Mouse (Mus musculus) MEL (cell line): ENCODE measurements around the gene Slc3a1. TPM values are rescaled to one million over a fixed set of nuclear protein-coding genes. Genes with fewer than 3 reads are reported as not detected.

Source experiments
- DNase-seq: peaks from one replicate; pipeline ENCODE4 v3.0.0; 2011; ENCODE audit warnings: low read depth, low spot score
- H3K27ac ChIP-seq: 2 replicates; pipeline ENCODE4 v1.5.1; 2012; ENCODE audit warnings: low read depth, mild to moderate bottlenecking, control low read depth, low read length, moderate library complexity; ENCODE audit not compliant: control insufficient read depth
- H3K27me3 ChIP-seq, 2 experiments: fragments of 150-350 bp in 1 of 2; sonication (generic) in 1 of 2; 2 replicates each; pipeline ENCODE4 v1.6.1; 2012; ENCODE audit warnings: low read length in 2 of 2, mild to moderate bottlenecking in 2 of 2, improper control_type of control experiment in 1 of 2, moderate library complexity in 1 of 2; ENCODE audit not compliant: insufficient read depth in 2 of 2, control insufficient read depth in 1 of 2
- H3K36me3 ChIP-seq, 2 experiments: 2 replicates each; pipeline ENCODE4 v1.6.1; 2012 to 2014; ENCODE audit warnings: low read length in 2 of 2, improper control_type of control experiment in 1 of 2, inconsistent platforms in 1 of 2, mild to moderate bottlenecking in 1 of 2; ENCODE audit not compliant: insufficient read depth in 2 of 2, control insufficient read depth in 1 of 2
- H3K4me1 ChIP-seq, 2 experiments: fragments of 150-350 bp in 1 of 2; sonication (generic) in 1 of 2; 2 replicates each; pipeline ENCODE4 v1.6.1; 2012; ENCODE audit warnings: low read length in 2 of 2, improper control_type of control experiment in 1 of 2, mild to moderate bottlenecking in 1 of 2; ENCODE audit not compliant: insufficient read depth in 2 of 2, control insufficient read depth in 1 of 2
- H3K4me3 ChIP-seq, 2 experiments: fragments of 150-350 bp in 1 of 2; sonication (generic) in 1 of 2; 2 replicates each; pipeline ENCODE4 v1.5.1; 2012; ENCODE audit warnings: low read depth in 2 of 2, low read length in 2 of 2, mild to moderate bottlenecking in 2 of 2, moderate library complexity in 2 of 2, control low read depth in 1 of 2, improper control_type of control experiment in 1 of 2; ENCODE audit not compliant: control insufficient read depth in 1 of 2, insufficient read depth in 1 of 2
- H3K79me2 ChIP-seq: 2 replicates; pipeline ENCODE4 v1.6.1; 2012; ENCODE audit warnings: mild to moderate bottlenecking, low read length, moderate library complexity; ENCODE audit not compliant: control insufficient read depth, poor library complexity, insufficient read depth
- H3K9ac ChIP-seq: 2 replicates; pipeline ENCODE4 v1.6.1; 2012; ENCODE audit warnings: low read depth, mild to moderate bottlenecking, control low read depth, low read length, moderate library complexity; ENCODE audit not compliant: control insufficient read depth, poor library complexity, severe bottlenecking
- H3K9me3 ChIP-seq: fragments of 150-350 bp; sonication (generic); replicated peaks from 2 replicates; pipeline ENCODE4 v1.6.1; 2012; ENCODE audit warnings: mild to moderate bottlenecking, low read length, improper control_type of control experiment, moderate library complexity; ENCODE audit not compliant: insufficient read depth
- CHD2 ChIP-seq: IDR thresholded peaks from 2 replicates; pipeline ENCODE4 v1.6.1; 2011; ENCODE audit warnings: low read length, improper control_type of control experiment
- ETS1 ChIP-seq: IDR thresholded peaks from 2 replicates; pipeline ENCODE4 v1.6.1; 2012; ENCODE audit warnings: low read depth, mild to moderate bottlenecking, inconsistent platforms, low read length, improper control_type of control experiment, moderate library complexity
- GABPA ChIP-seq: IDR thresholded peaks from 2 replicates; pipeline ENCODE4 v1.6.1; 2012; ENCODE audit warnings: low read depth, mild to moderate bottlenecking, inconsistent platforms, low read length, improper control_type of control experiment, moderate library complexity
- GATA1 ChIP-seq: IDR thresholded peaks from 2 replicates; pipeline ENCODE4 v1.6.1; 2011; ENCODE audit warnings: low read depth, low read length, improper control_type of control experiment
- HCFC1 ChIP-seq: IDR thresholded peaks from 2 replicates; pipeline ENCODE4 v1.6.1; 2012; ENCODE audit warnings: low read depth, mild to moderate bottlenecking, inconsistent platforms, low read length, improper control_type of control experiment, moderate library complexity
- JUND ChIP-seq: IDR thresholded peaks from 2 replicates; pipeline ENCODE4 v1.6.1; 2011; ENCODE audit warnings: low read depth, mild to moderate bottlenecking, improper control_type of control experiment, low read length
- KAT2A ChIP-seq: conservative IDR thresholded peaks from 2 replicates; pipeline ENCODE4 v1.6.1; 2012; ENCODE audit warnings: low read depth, low read length, improper control_type of control experiment, inconsistent platforms
- MAZ ChIP-seq: IDR thresholded peaks from 2 replicates; pipeline ENCODE4 v1.6.1; 2012; ENCODE audit warnings: low read depth, mild to moderate bottlenecking, inconsistent platforms, low read length, improper control_type of control experiment
- MYB ChIP-seq: IDR thresholded peaks from 2 replicates; pipeline ENCODE4 v1.6.1; 2011; ENCODE audit warnings: mild to moderate bottlenecking, low read depth, low read length, improper control_type of control experiment
- MYC ChIP-seq: IDR thresholded peaks from 2 replicates; pipeline ENCODE4 v1.6.1; 2011; ENCODE audit warnings: low read depth, mild to moderate bottlenecking, low read length, improper control_type of control experiment, moderate library complexity
- POLR2A ChIP-seq, 2 experiments: IDR thresholded peaks; 2 replicates each; pipeline ENCODE4 v1.6.1; 2011 to 2012; ENCODE audit warnings: low read length in 2 of 2, mild to moderate bottlenecking in 2 of 2, control low read depth in 1 of 2, improper control_type of control experiment in 1 of 2, low read depth in 1 of 2, moderate library complexity in 1 of 2; ENCODE audit not compliant: control insufficient read depth in 1 of 2, insufficient read depth in 1 of 2, poor library complexity in 1 of 2
- POLR2AphosphoS2 ChIP-seq: IDR thresholded peaks from 2 replicates; pipeline ENCODE4 v1.6.1; 2011; ENCODE audit warnings: low read length, improper control_type of control experiment
- POLR2AphosphoS5 ChIP-seq: IDR thresholded peaks from 2 replicates; pipeline ENCODE4 v1.6.1; 2012; ENCODE audit warnings: low read depth, borderline replicate concordance, mild to moderate bottlenecking, inconsistent platforms, low read length, moderate library complexity, mixed read lengths
- RCOR1 ChIP-seq: IDR thresholded peaks from 2 replicates; pipeline ENCODE4 v1.6.1; 2012; ENCODE audit warnings: low read depth, mild to moderate bottlenecking, inconsistent platforms, low read length, improper control_type of control experiment
- SMC3 ChIP-seq: IDR thresholded peaks from 2 replicates; pipeline ENCODE4 v1.6.1; 2011; ENCODE audit warnings: low read depth, low read length, improper control_type of control experiment
- TCF12 ChIP-seq: IDR thresholded peaks from 2 replicates; pipeline ENCODE4 v1.6.1; 2014; ENCODE audit warnings: low read depth, mild to moderate bottlenecking, inconsistent platforms, low read length, improper control_type of control experiment, moderate library complexity
- UBTF ChIP-seq: IDR thresholded peaks from 2 replicates; pipeline ENCODE4 v1.6.1; 2012; ENCODE audit warnings: low read depth, mild to moderate bottlenecking, inconsistent platforms, low read length, improper control_type of control experiment, moderate library complexity, borderline replicate concordance; ENCODE audit not compliant: insufficient read depth
- USF2 ChIP-seq, 2 experiments: IDR thresholded peaks; 2 replicates each; pipeline ENCODE4 v1.6.1; 2011 to 2012; ENCODE audit warnings: improper control_type of control experiment in 2 of 2, low read length in 2 of 2, borderline replicate concordance in 1 of 2, inconsistent platforms in 1 of 2, low read depth in 1 of 2, mild to moderate bottlenecking in 1 of 2; ENCODE audit not compliant: insufficient read depth in 1 of 2
- ZC3H11A ChIP-seq: IDR thresholded peaks from 2 replicates; pipeline ENCODE4 v1.6.1; 2012; ENCODE audit warnings: low read depth, mild to moderate bottlenecking, inconsistent platforms, low read length, improper control_type of control experiment
- ZKSCAN1 ChIP-seq: IDR thresholded peaks from 2 replicates; pipeline ENCODE4 v1.6.1; 2012; ENCODE audit warnings: low read depth, mild to moderate bottlenecking, inconsistent platforms, low read length, improper control_type of control experiment, moderate library complexity
- ZMIZ1 ChIP-seq: IDR thresholded peaks from 2 replicates; pipeline ENCODE4 v1.6.1; 2012; ENCODE audit warnings: low read depth, mild to moderate bottlenecking, inconsistent platforms, low read length, improper control_type of control experiment, moderate library complexity
- ZNF384 ChIP-seq: IDR thresholded peaks from 2 replicates; pipeline ENCODE4 v1.6.1; 2012; ENCODE audit warnings: low read depth, mild to moderate bottlenecking, inconsistent platforms, low read length, improper control_type of control experiment
- polyA plus RNA-seq, 2 experiments: library from polyadenylated mRNA; stranded (reverse) in 1 of 2; unstranded in 1 of 2; fragments of >175 nt in 1 of 2; fragments of >200 nt in 1 of 2; gene quantifications; 2 replicates each; pipeline versions ENCODE4 v1.2.1 to v1.2.4; 2012; ENCODE audit warnings: low replicate concordance in 2 of 2, low read depth in 1 of 2; ENCODE audit not compliant: insufficient read length in 2 of 2, insufficient read depth in 1 of 2, missing spikeins in 1 of 2
- total RNA-seq: library from RNA; depleted of rRNA; stranded (reverse); fragments of 300-350 nt; gene quantifications from 2 replicates; pipeline ENCODE4 v1.2.3, GENCODE M21; 2012

Gene Slc3a1
- total and polyA plus RNA-seq, 3 experiments, result 0.08 TPM; not detected in 1

DNA sequence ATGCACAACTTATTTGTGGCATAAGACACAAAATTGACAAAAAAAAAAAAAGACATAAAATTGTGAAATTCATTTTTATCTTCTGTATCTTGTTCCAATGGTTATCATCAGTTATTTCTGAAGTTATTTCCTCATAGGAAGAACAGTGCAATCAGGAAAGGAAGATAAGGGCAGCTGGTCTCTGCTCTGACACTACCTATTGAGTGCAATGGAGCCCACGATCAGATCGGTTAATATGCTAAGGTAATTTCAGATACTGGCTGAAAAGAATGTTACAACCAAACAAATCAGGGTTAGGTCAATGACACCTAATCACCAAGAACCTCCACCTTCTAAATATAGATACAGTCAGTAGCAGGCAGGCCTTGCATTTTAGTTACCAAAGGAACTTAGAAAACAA is 57.2 kb downstream of the Slc3a1 start:
- TF ChIP-seq JUND (no peak), TCF12 (0 out of 2 replicates have a peak, but pooled peaks have one; percentile 25), POLR2AphosphoS5 (no peak), GATA1 (peak; percentile 43; the same call in 1 of the 2 replicates)
- peaks cover 0 to 10% of the 10 kb centered on the region in 2 experiments; a peak in 2 of 4 replicates for H3K36me3 ChIP-seq
- H3K4me3 ChIP-seq, result no peak overlapping the region
- no peaks in the 10 kb centered on the region for H3K9me3 ChIP-seq
- no peaks in the 10 kb centered on the region for H3K27me3 ChIP-seq
- H3K9ac ChIP-seq, result no peak overlapping the region
- H3K4me1 ChIP-seq, result peaks cover 3 to 4% of the 10 kb centered on the region in 2 experiments; a peak in 2 of 4 replicates
- H3K27ac ChIP-seq, result no peak overlapping the region
- no peaks in the 10 kb centered on the region; the same call in 1 of the 2 replicates for H3K79me2 ChIP-seq
- peak; percentile 8 for DNase-seq

DNA sequence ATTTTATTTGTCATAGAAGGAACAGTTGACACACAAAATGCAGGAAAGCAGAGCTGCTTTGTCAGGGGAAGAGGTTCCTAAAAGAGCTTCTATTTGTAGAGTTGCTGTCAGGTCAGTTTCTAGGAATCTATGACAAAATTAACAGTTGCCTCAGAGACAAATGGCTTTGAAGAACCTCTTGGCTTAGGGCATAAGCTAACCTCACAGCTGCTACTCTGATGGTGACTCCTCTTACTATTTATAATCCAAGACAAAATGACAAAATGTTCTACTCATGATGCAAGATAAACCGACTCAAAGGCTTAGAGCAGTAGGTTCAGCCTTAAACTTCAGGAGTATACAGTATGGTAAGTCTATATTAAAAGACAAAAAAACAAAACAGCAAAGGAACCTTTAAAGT is 58.3 kb downstream of the Slc3a1 start:
- no peaks in the 10 kb centered on the region for H3K9me3 ChIP-seq
- peaks cover 0 to 11% of the 10 kb centered on the region in 2 experiments; a peak in 2 of 4 replicates for H3K36me3 ChIP-seq
- no peaks in the 10 kb centered on the region for H3K27me3 ChIP-seq
- H3K4me1 ChIP-seq, result peaks cover 3 to 4% of the 10 kb centered on the region in 2 experiments; a peak in 2 of 4 replicates
- H3K9ac ChIP-seq, result no peak overlapping the region
- no peaks in the 10 kb centered on the region; the same call in 1 of the 2 replicates for H3K79me2 ChIP-seq
- no peak overlapping the region for H3K4me3 ChIP-seq
- H3K27ac ChIP-seq, result no peak overlapping the region
- no peak for DNase-seq
- TF ChIP-seq UBTF (no peak), KAT2A (no peak), USF2 (IDR thresholded peaks at IDR 0.05; ENCODE audit: borderline replicate concordance in 1 of 2, insufficient read depth in 1 of 2, low read depth in 1 of 2, low read length in 2 of 2) (no peak), GATA1 (no peak), MYC (no peak), CHD2 (no peak), MAZ (no peak), POLR2AphosphoS2 (no peak), POLR2A (IDR thresholded peaks at IDR 0.05; ENCODE audit: control insufficient read depth in 1 of 2, insufficient read depth in 1 of 2, low read depth in 1 of 2, low read length in 2 of 2, poor library complexity in 1 of 2) (no peak), MYB (no peak), ZC3H11A (no peak), ZMIZ1 (no peak), HCFC1 (no peak), SMC3 (no peak), GABPA (no peak), ETS1 (no peak), ZNF384 (no peak), ZKSCAN1 (no peak), RCOR1 (no peak)
